Mouse (Mus musculus) left cerebral cortex, postnatal 25 days (tissue): ENCODE results near the gene Megf6. TPM values are rescaled to one million over a fixed set of nuclear protein-coding genes. Genes with fewer than 3 reads are reported as not detected.

Source experiments
- DNase-seq, 2 experiments: peaks; one replicate each; pipeline ENCODE4 v3.0.0; 2022; ENCODE audit warnings: low spot score in 2 of 2, mixed read lengths in 1 of 2
- intact Hi-C: fragments of 180-260 bp; cut with DNase I; formaldehyde crosslinking; loops from one replicate; pipeline ENCODE4 v1.15.1; 2025
- total RNA-seq, 2 experiments: library from RNA; stranded (reverse); gene quantifications; 2 replicates each; pipeline ENCODE4 v1.2.3; 2021

Gene Megf6
- total RNA-seq, 2 experiments from 2014 or later = 3.6 to 5.8 TPM

DNA sequence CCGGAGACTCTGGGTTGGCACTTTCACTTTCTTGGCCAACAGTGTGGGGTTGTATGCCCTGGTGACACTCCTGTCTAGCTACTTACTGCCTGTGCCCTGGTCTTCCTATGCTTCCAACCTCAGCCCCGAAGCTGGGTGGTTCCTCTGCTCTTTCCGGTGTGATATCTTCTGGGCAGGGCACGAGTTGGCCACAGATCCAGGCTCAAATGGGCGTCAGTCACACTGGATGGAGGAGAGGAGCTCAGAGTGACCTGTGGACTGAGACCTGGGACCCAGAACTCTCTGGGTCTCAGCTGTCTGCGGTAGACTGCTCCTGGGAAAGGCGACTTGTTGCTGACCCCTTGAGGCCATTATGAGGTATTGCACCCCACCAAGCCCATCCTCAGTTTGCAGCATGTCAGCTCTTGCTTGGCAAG lies 130.9 kb downstream of the Megf6 start, which contains the start of gene Arhgef16:
Gene Arhgef16, minus strand, starts transcription at position 211 of the 416 bp plus-strand sequence.
- peak; percentile 54 to 60 for DNase-seq
- intact Hi-C loops = loop anchor here (2.0 to 10.0 kb wide), 3 partner anchors 131 to 237 kb away; partner anchors contain the start of gene Megf6

DNA sequence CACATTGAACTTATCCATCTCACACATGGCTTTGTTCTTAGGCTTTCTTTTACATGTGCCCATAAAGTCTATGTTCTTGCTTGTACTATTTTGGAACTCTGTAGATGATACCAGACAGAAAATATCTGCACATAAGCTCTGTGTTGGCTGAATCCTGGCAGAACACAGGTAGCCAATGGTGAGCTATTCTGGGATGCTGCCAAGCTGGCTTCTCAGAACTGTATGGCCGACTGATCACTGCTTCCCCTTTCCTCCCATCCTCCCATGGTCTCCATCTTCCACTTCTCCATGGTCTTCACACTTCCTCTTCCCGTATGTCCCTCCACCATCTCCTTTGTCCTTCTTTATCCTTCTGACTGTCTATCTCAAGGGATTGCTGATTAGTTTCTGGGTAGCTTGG lies 138.6 kb downstream of the Megf6 start:
- intact Hi-C loops = loop anchor here (10.0 kb wide), 1 partner anchor 244 kb away; no protein-coding TSS in a partner anchor

DNA sequence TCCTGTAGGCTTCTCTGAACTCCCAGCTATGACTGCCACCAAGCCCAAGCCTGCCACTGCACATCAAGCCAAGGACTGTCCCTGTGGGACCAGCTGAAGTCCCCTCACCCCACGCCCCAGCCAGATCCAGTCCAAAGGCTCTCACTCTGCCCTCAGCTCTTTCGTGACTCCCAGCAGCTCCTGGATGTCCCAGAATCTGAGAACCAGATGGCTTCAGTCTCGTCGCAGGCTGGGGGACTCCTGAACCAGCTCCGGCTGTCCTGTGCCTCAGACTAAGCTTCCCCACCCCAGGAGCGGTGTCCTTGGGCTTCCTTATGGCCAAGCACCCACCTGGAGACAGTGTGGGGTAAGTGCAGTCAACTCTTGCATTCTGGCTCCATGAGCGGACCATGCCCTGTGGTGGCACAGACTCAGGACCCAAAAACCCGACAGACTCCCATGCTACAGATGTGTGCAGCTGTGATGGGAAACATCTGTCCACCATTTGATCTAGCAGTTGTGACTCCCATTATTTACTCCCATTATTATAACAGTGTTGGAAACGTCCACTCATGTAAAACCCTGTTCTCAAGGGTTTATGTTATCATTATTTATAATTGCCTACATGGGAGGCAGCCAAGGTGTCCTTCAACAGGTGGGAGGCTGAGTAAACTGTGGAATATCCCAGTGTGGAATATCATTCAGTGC lies 140.2 kb downstream of the Megf6 start:
- DNase-seq = no peak
- intact Hi-C loops = no loop called here

More for the DNA sequence above, 138.6 kb downstream of the Megf6 start:
- DNase-seq = no peak

DNA sequence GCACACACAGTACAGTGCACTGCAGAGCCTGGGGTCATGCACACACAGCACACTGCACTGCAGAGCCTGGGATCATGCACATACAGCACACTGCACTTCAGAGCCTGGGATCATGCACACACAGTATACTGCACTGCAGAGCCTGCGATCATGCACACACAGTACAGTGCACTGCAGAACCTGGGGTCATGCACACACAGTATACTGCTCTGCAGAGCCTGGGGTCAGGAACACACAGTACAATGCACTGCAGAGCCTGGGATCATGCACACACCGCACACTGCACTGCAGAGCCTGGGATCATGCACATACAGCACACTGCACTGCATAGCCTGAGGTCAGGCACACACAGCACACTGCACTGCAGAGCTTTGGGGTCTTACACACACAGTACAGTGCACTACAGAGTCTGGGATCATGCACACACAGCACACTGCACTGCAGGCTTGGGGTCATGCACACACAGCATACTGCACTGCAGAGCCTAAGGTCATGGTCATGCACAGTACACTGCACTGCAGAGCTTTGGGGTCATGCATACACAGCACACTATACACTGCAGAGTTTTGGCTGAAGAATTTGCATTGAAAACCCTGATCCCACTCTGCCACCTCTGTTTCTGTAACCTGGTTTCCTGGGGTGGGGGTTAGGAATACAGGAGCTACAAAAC lies 141.7 kb downstream of the Megf6 start:
- no peak for DNase-seq
- intact Hi-C loops = no loop called here

DNA sequence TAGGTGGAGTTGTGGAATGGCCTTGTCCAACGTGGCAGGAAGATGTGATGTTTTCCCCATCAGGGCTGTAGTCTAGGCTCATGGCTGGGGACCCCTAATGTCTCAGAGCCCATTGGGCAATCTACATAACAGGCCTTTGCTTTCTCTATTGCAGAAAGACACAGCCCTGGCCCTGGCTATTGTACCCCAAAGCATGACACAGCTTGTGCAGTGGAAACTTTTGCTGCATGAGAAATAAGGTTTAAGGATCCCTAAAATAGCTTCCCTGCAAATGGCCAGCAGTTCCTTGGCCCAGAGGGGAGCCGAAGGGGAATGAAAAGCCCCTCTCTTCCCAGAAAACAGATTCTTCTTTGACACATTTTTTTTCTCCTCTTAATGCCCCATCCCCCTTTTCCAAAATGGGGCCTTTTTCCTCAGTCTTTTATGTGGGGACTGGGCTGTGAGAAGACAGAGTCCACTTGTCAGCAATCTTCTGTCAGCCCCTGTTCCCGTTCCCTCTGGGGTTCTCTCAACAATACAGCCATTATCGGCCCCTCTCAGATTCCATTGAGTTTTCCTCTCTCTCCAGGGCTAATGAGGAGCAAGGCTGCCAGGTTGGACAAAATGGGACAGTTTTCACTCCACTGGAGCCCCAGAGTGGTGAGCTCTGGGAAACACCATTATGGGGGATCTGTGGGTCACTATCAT lies 142.5 kb downstream of the Megf6 start:
- DNase-seq = peak; percentile 39 to 73

DNA sequence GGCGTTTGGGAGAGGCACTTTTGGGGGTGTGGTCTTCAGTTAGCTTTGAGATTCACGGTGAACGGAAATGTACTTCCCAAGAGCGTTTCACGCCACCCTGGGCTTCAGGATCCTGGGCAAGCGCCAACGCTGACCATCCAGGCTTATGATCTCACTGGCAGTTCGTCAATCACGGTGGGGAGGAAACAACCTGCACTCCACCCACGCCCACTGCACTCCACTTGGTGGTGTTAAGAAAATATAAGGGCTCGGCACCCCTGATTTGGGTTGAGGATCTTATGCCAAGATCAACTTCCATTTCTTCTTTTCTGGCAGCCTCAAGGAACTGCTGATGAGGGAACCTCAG lies 143.1 kb downstream of the Megf6 start:
- intact Hi-C loops = no loop called here
- no peak for DNase-seq

More for the DNA sequence above, 142.5 kb downstream of the Megf6 start:
- intact Hi-C loops = no loop called here

Other genes starting within 250 kb of the Megf6 start
- gene A430005L14Rik, start 213.5 kb upstream of the Megf6 start, total RNA-seq = 10 to 100 TPM; 25.9 to 29.3 TPM
- gene Dffb, start 195.6 kb upstream of the Megf6 start, total RNA-seq = 10 to 100 TPM in 1 of 2 experiments, 1 to 10 TPM in 1; 9.3 to 12.8 TPM
- gene Cep104, start 195.5 kb upstream of the Megf6 start, total RNA-seq = 10 to 100 TPM; 32.3 to 32.6 TPM
- 10 to 100 TPM; 53.6 to 63.3 TPM for gene Lrrc47, start 159.0 kb upstream of the Megf6 start, total RNA-seq
- 1 to 10 TPM; 9.4 to 9.8 TPM for gene Smim1, start 144.5 kb upstream of the Megf6 start, total RNA-seq
- not detected for gene Ccdc27, start 128.1 kb upstream of the Megf6 start, total RNA-seq
- under 1 TPM; 0.30 to 0.50 TPM for gene Trp73, start 30.5 kb upstream of the Megf6 start, total RNA-seq
- gene Wrap73, start 28.4 kb upstream of the Megf6 start, total RNA-seq = 10 to 100 TPM; 30.7 to 34.8 TPM
- gene Tprgl, start 10.1 kb upstream of the Megf6 start, total RNA-seq = 100 to 1,000 TPM; 151 to 153 TPM
- under 1 TPM; 0.64 to 0.85 TPM for gene Arhgef16, start 130.9 kb downstream of the Megf6 start, total RNA-seq
- gene B230104I21Rik, start 165.4 kb downstream of the Megf6 start, total RNA-seq = not detected